Mouse (Mus musculus): ENCODE measurements at regions not wholly inside any gene's neighbourhood (a gene's known extent, or its start where the extent isn't known, plus 50 kb on each side); places are given as distances from the start of the nearest gene placed in this dataset.

- H3K4me1 ChIP-seq (replicated peaks), result peaks cover 4% of the 10 kb centered on the region; the same call in 1 of the 2 replicates
- H3K27me3 ChIP-seq (replicated peaks), result peaks cover 7% of the 10 kb centered on the region
- H3K4me2 ChIP-seq, result no peak overlapping the region
- H3K27ac ChIP-seq (ENCODE audit: poor library complexity, severe bottlenecking), result no peak overlapping the region
- no peak overlapping the region for H3K9ac ChIP-seq
- 76% methylated on average over 7 of the region's 7 CpGs for WGBS
- no peak overlapping the region for H3K4me3 ChIP-seq
- no peaks in the 10 kb centered on the region for H3K36me3 ChIP-seq
- no peak for ATAC-seq (ENCODE audit: insufficient number of reproducible peaks, low FRiP score)
- H3K9me3 ChIP-seq (replicated peaks), result no peaks in the 10 kb centered on the region
Measured at GRCm38 (mm10) chr19:56135306-56135928, 151.5 kb upstream of the Habp2 start.

GRCm38 (mm10) chr19:56140540-56140939 is 146.4 kb upstream of the Habp2 start:
- H3K9ac ChIP-seq, result no peak overlapping the region
- no peaks in the 10 kb centered on the region for H3K4me1 ChIP-seq (replicated peaks)
- H3K27ac ChIP-seq (ENCODE audit: poor library complexity, severe bottlenecking), result no peak overlapping the region
- H3K4me2 ChIP-seq, result no peak overlapping the region
- H3K27me3 ChIP-seq (replicated peaks), result no peaks in the 10 kb centered on the region
- 77% methylated on average over 2 of the region's 2 CpGs for WGBS
- peaks cover 11% of the 10 kb centered on the region for H3K9me3 ChIP-seq (replicated peaks)
- no peak overlapping the region for H3K4me3 ChIP-seq
- ATAC-seq (ENCODE audit: insufficient number of reproducible peaks, low FRiP score), result no peak
- H3K36me3 ChIP-seq, result no peaks in the 10 kb centered on the region

- H3K27me3 ChIP-seq (replicated peaks), result peaks cover 4% of the 10 kb centered on the region; the same call in 1 of the 2 replicates
- no peak overlapping the region for H3K4me2 ChIP-seq
- no peak overlapping the region for H3K27ac ChIP-seq (ENCODE audit: poor library complexity, severe bottlenecking)
- no peak overlapping the region for H3K9ac ChIP-seq
- 76% methylated on average over 5 of the region's 5 CpGs for WGBS
- H3K4me1 ChIP-seq (replicated peaks), result no peaks in the 10 kb centered on the region
- peaks cover 11% of the 10 kb centered on the region for H3K9me3 ChIP-seq (replicated peaks)
- H3K4me3 ChIP-seq, result no peak overlapping the region
- no peaks in the 10 kb centered on the region for H3K36me3 ChIP-seq
- ATAC-seq (ENCODE audit: insufficient number of reproducible peaks, low FRiP score), result no peak
Measured at GRCm38 (mm10) chr19:56144221-56144620, 142.7 kb upstream of the Habp2 start.

GRCm38 (mm10) chr19:56157120-56157519 is 129.8 kb upstream of the Habp2 start:
- no peak for ATAC-seq (ENCODE audit: insufficient number of reproducible peaks, low FRiP score)
- WGBS, result 81% methylated on average over 6 of the region's 6 CpGs

GRCm38 (mm10) chr19:56162156-56162555 is 124.8 kb upstream of the Habp2 start:
- Histone ChIP-seq H3K27ac (ENCODE audit: poor library complexity, severe bottlenecking) (no peak overlapping the region), H3K4me2 (no peak overlapping the region), H3K36me3 (no peaks in the 10 kb centered on the region), H3K9ac (no peak overlapping the region), H3K4me1 (replicated peaks) (no peaks in the 10 kb centered on the region), H3K9me3 (replicated peaks) (0 out of 2 replicates have a peak, but pooled peaks cover 2% of the 10 kb centered on the region), H3K4me3 (no peak overlapping the region), H3K27me3 (replicated peaks) (no peaks in the 10 kb centered on the region)
- 78% methylated on average over 3 of the region's 3 CpGs for WGBS
- no peak for ATAC-seq (ENCODE audit: insufficient number of reproducible peaks, low FRiP score)

More at GRCm38 (mm10) chr19:56157120-56157519, 129.8 kb upstream of the Habp2 start:
- H3K27ac ChIP-seq (ENCODE audit: poor library complexity, severe bottlenecking), result no peak overlapping the region
- no peak overlapping the region for H3K9ac ChIP-seq
- no peak overlapping the region for H3K4me2 ChIP-seq
- H3K36me3 ChIP-seq, result no peaks in the 10 kb centered on the region
- no peaks in the 10 kb centered on the region for H3K4me1 ChIP-seq (replicated peaks)
- H3K27me3 ChIP-seq (replicated peaks), result no peaks in the 10 kb centered on the region
- H3K9me3 ChIP-seq (replicated peaks), result no peaks in the 10 kb centered on the region
- no peak overlapping the region for H3K4me3 ChIP-seq

GRCm38 (mm10) chr19:56169133-56169997 is 117.6 kb upstream of the Habp2 start:
- Histone ChIP-seq H3K9ac (no peak overlapping the region), H3K4me1 (replicated peaks) (peaks cover 11% of the 10 kb centered on the region), H3K27ac (ENCODE audit: poor library complexity, severe bottlenecking) (no peak overlapping the region), H3K9me3 (replicated peaks) (peaks cover 7% of the 10 kb centered on the region), H3K4me3 (no peak overlapping the region), H3K4me2 (no peak overlapping the region), H3K27me3 (replicated peaks) (peaks cover 2% of the 10 kb centered on the region; the same call in 1 of the 2 replicates), H3K36me3 (no peaks in the 10 kb centered on the region)
- 67% methylated on average over 5 of the region's 5 CpGs for whole genome bisulfite sequencing
- ATAC-seq (ENCODE audit: insufficient number of reproducible peaks, low FRiP score), result no peak

- no peak overlapping the region for H3K4me2 ChIP-seq
- no peak for ATAC-seq (ENCODE audit: insufficient number of reproducible peaks, low FRiP score)
- H3K36me3 ChIP-seq, result no peaks in the 10 kb centered on the region
- H3K4me3 ChIP-seq, result no peak overlapping the region
- 70% methylated on average over 4 of the region's 4 CpGs for WGBS
- H3K27me3 ChIP-seq (replicated peaks), result peaks cover 2% of the 10 kb centered on the region; the same call in 1 of the 2 replicates
- peaks cover 12% of the 10 kb centered on the region for H3K4me1 ChIP-seq (replicated peaks)
- H3K9ac ChIP-seq, result no peak overlapping the region
- H3K9me3 ChIP-seq (replicated peaks), result peaks cover 7% of the 10 kb centered on the region
- H3K27ac ChIP-seq (ENCODE audit: poor library complexity, severe bottlenecking), result no peak overlapping the region
Measured at GRCm38 (mm10) chr19:56169998-56170274, 117.0 kb upstream of the Habp2 start.

- peaks cover 4% of the 10 kb centered on the region for H3K9me3 ChIP-seq (replicated peaks)
- peaks cover 2% of the 10 kb centered on the region; the same call in 1 of the 2 replicates for H3K27me3 ChIP-seq (replicated peaks)
- no peaks in the 10 kb centered on the region for H3K36me3 ChIP-seq
- H3K9ac ChIP-seq, result no peak overlapping the region
- ATAC-seq (ENCODE audit: insufficient number of reproducible peaks, low FRiP score), result no peak
- WGBS, result 28% methylated on average over 5 of the region's 5 CpGs
- no peak overlapping the region for H3K4me2 ChIP-seq
- H3K27ac ChIP-seq (ENCODE audit: poor library complexity, severe bottlenecking), result no peak overlapping the region
- peaks cover 12% of the 10 kb centered on the region for H3K4me1 ChIP-seq (replicated peaks)
- H3K4me3 ChIP-seq, result no peak overlapping the region
Measured at GRCm38 (mm10) chr19:56172454-56172853, 114.5 kb upstream of the Habp2 start.

- 81% methylated on average over 8 of the region's 8 CpGs for WGBS
- Histone ChIP-seq H3K27ac (ENCODE audit: poor library complexity, severe bottlenecking) (no peak overlapping the region), H3K4me3 (no peak overlapping the region), H3K4me2 (no peak overlapping the region), H3K4me1 (replicated peaks) (peaks cover 16% of the 10 kb centered on the region), H3K27me3 (replicated peaks) (no peaks in the 10 kb centered on the region; the same call in 1 of the 2 replicates), H3K9me3 (replicated peaks) (no peaks in the 10 kb centered on the region; the same call in 1 of the 2 replicates), H3K36me3 (no peaks in the 10 kb centered on the region), H3K9ac (no peak overlapping the region)
- no peak for ATAC-seq (ENCODE audit: insufficient number of reproducible peaks, low FRiP score)
Measured at GRCm38 (mm10) chr19:56176059-56176458, 110.9 kb upstream of the Habp2 start.

- H3K9ac ChIP-seq, result no peak overlapping the region
- no peak for ATAC-seq (ENCODE audit: insufficient number of reproducible peaks, low FRiP score)
- H3K4me3 ChIP-seq, result no peak overlapping the region
- H3K9me3 ChIP-seq (replicated peaks), result no peaks in the 10 kb centered on the region; the same call in 1 of the 2 replicates
- H3K4me2 ChIP-seq, result no peak overlapping the region
- H3K4me1 ChIP-seq (replicated peaks), result peaks cover 16% of the 10 kb centered on the region
- WGBS, result 37% methylated on average over 12 of the region's 12 CpGs
- H3K36me3 ChIP-seq, result no peaks in the 10 kb centered on the region
- H3K27ac ChIP-seq (ENCODE audit: poor library complexity, severe bottlenecking), result no peak overlapping the region
- H3K27me3 ChIP-seq (replicated peaks), result no peaks in the 10 kb centered on the region; the same call in 1 of the 2 replicates
Measured at GRCm38 (mm10) chr19:56177231-56177745, 109.6 kb upstream of the Habp2 start.

GRCm38 (mm10) chr19:56185756-56186155 is 101.2 kb upstream of the Habp2 start:
- Histone ChIP-seq H3K4me2 (no peak overlapping the region), H3K4me3 (no peak overlapping the region), H3K27ac (ENCODE audit: poor library complexity, severe bottlenecking) (no peak overlapping the region), H3K9ac (no peak overlapping the region), H3K4me1 (replicated peaks) (no peaks in the 10 kb centered on the region), H3K9me3 (replicated peaks) (peaks cover 15% of the 10 kb centered on the region), H3K36me3 (no peaks in the 10 kb centered on the region), H3K27me3 (replicated peaks) (no peaks in the 10 kb centered on the region)
- 67% methylated on average over 5 of the region's 5 CpGs for WGBS
- no peak for ATAC-seq (ENCODE audit: insufficient number of reproducible peaks, low FRiP score)

Measured in heart, embryonic 12.5 days (tissue).